Mouse (Mus musculus) embryonic stem cell, embryonic (primary cell): ENCODE results near the gene Rps15.

Experiments used
- CTCF ChIA-PET, 4 experiments: fragments of 300-600 bp in 2 of 4; fragments of 350-600 bp in 2 of 4; sonication (Branson Sonifier 250); formaldehyde crosslinking; loops; one replicate each; lab custom pipeline; 2022; ENCODE audit warnings: inconsistent platforms in 2 of 4; lab: Charles Lee
- POLR2A ChIA-PET, 4 experiments: fragments of 300-600 bp in 2 of 4; fragments of 350-600 bp in 2 of 4; sonication (Branson Sonifier 250); formaldehyde crosslinking; loops; one replicate each; lab custom pipeline; 2022; ENCODE audit warnings: antibody characterized with exemption in 4 of 4, inconsistent platforms in 1 of 4; lab: Charles Lee

The Rps15 gene

DNA sequence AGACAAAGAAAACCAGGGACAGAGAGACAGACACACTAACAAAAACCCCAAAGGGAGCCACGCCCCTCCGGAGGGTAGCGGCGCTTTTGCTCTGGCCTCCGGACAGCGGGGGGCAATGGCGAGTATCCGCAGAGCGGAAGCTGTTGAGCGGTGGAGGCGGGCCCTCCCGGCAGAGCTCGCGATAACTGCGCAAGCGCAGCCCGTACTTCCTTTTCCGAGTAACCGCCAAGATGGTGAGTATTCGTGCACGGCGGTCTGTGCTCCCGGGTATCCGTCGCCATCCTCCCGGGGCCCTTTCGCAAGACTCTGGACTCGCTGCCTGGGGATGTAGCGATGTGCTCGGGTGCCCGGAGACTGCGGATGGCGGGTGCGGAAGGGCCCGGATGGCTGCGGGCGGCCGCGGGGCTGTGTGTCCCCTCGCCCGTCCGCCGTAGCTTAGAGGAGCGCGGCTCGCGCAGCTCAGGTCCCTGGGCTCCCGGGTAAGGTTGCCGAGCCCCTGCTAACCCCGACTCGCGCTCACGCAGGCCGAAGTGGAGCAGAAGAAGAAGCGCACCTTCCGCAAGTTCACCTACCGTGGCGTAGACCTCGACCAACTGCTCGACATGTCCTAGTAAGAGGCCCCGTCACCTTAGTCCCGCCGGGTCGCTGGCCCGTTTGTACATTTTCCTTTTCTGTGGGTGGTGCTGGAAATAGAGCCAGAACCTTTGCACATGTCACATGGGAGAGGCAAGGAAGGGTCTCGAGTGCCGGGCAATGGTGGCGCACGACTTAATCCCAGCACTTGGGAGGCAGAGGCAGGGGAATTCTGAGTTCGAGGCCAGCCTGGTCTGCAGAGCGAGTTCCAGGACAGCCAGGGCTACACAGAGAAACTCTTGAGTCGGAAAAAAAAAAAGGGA, at the start of gene Rps15:
Gene Rps15, plus strand, starts transcription at position 203 of the 896 bp plus-strand sequence.
- CTCF ChIA-PET, result interaction anchor here (0.6 to 1.4 kb wide), 22 partner anchors 13 to 438 kb away, joined by 3 to 9 read pairs (median 3); partner anchors contain the start of genes Dazap1 (in 1 of the 4), Mum1 (in 1 of the 4), Pcsk4 (in 1 of the 4) and Ptbp1 (in 1 of the 4)
- POLR2A ChIA-PET, result interaction anchor here (0.5 to 11.0 kb wide), 174 partner anchors 9 to 744 kb away, joined by 3 to 169 read pairs (median 5); partner anchors contain the start of genes Dazap1 (in 3 of the 4), Gamt (in 3 of the 4), Mum1 (in 3 of the 4) and Pcsk4 (in 3 of the 4)

DNA sequence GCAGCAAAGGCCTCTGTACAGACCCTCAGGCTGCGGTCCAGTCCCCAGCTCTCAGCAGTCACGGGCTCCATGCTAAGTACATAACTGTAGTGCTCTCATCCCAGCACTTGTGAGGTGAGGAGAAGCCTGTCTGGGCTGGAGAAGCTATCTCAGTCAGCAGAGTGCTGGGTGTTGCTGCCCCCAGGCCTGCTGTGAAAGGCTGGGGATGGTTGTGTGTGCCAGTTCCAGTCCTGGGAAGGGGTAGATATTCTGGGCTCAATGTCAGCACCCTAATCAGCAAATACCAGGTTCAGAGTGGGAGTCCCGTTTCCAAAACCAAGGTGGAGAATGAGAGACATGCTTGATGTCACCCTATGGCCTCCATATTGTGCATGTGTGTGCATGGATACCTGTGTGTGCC, 49.6 kb upstream of the Rps15 start:
- ChIA-PET POLR2A (interaction anchor here in 2 of 4 experiments (0.5 to 4.2 kb wide), 8 partner anchors 11 to 388 kb away, joined by 3 to 16 read pairs (median 4); partner anchors contain the start of genes Mum1 (in 1 of the 2) and Ptbp1 (in 1 of the 2)), CTCF (interaction anchor here in 3 of 4 experiments (0.5 to 3.3 kb wide), 6 partner anchors 17 to 67 kb away, joined by 3 to 37 read pairs (median 7); partner anchors contain the start of gene Mum1 (in 1 of the 3))

DNA sequence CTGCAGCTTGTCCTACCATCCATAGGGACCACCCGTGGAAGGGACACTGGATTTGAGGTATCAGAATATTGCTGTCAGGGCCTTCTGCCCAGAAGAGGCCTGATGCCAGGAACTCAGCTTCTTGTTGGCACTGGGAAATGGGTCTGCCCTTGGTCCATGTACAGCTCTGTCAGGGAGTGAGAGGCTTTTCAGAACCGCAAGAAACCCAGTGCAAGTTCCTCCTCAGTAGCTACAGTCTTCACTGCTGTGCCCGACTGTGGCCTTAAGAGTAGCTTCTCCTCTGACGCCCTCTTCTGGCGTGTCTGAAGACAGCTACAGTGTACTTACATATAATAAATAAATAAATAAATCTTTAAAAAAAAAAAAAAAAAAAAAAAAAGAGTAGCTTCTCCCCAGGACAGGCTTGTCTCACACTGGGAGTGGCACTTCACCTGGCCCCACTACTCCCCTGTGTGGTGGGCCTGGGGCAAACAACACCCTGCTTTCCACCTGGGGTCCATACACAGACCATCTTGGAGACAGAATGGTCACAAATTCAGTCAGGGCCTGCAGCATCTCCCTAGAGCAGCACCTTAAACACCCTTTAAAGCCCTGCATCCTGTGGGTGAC, 47.4 kb upstream of the Rps15 start:
- ChIA-PET CTCF (interaction anchor here (0.5 to 3.3 kb wide), 63 partner anchors 10 to 571 kb away, joined by 3 to 53 read pairs (median 5); partner anchors contain the start of genes Mum1 (in 3 of the 4), Efna2 (in 2 of the 4), 1600002K03Rik (in 1 of the 4) and Wdr18 (in 1 of the 4)), POLR2A (interaction anchor here (0.5 to 4.2 kb wide), 28 partner anchors 12 to 665 kb away, joined by 3 to 20 read pairs (median 4); partner anchors contain the start of genes Mum1 (in 3 of the 4), Rps15 (in 3 of the 4), 1600002K03Rik (in 1 of the 4) and Cirbp (in 1 of the 4))

DNA sequence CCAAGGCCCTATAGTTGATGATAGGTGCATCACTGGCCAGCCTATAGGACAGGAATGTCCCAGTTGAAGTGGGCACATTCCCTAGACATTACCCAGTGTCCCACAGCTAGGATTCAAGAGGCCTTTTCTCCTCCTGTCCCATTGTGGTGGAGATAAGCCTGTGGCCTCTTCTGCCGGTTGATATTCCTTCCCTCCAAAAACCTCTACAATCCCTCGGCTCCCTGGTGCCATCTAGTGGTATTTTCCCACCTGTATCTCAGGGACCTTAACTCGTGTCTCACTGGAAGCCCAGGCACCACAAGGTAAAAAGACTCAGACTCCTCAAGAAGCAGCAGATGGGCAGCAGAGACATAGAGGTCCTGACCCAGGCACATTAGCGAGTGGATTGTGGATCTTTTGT, 46.7 kb upstream of the Rps15 start:
- ChIA-PET POLR2A (interaction anchor here (0.7 to 2.8 kb wide), 17 partner anchors 11 to 286 kb away, joined by 3 to 20 read pairs (median 5); partner anchors contain the start of genes Rps15 (in 3 of the 4), 1600002K03Rik (in 1 of the 4), Cirbp (in 1 of the 4) and Mum1 (in 1 of the 4)), CTCF (interaction anchor here (0.6 to 3.3 kb wide), 27 partner anchors 10 to 947 kb away, joined by 3 to 53 read pairs (median 6); partner anchors contain the start of genes Efna2 (in 2 of the 4) and Mum1 (in 2 of the 4))

DNA sequence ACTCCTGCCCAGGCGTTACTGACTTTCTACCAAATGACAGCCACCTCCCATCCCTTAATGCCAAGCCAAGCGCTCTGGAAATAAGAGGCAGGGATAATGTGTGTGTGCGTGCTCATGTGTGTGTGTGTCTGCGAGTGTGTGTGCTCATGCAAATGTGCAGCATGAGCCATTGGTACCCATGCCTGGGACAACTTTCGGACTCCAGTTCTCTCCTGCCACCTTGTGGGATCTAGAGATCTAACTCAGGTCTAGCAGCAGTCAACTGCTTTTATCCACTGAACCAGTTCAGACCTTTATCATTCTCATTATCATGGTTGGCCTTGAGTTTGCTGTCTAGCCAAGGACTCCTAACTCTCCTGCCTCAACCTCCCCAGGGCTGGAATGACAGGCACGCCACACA, 44.4 kb upstream of the Rps15 start:
- ChIA-PET POLR2A (interaction anchor here in 3 of 4 experiments (0.6 to 1.5 kb wide), 4 partner anchors 9 to 80 kb away, joined by 3 to 6 read pairs (median 6); no protein-coding TSS in a partner anchor), CTCF (interaction anchor here in 3 of 4 experiments (0.8 to 1.7 kb wide), 4 partner anchors 72 to 128 kb away, joined by 3 to 12 read pairs (median 4); no protein-coding TSS in a partner anchor)

DNA sequence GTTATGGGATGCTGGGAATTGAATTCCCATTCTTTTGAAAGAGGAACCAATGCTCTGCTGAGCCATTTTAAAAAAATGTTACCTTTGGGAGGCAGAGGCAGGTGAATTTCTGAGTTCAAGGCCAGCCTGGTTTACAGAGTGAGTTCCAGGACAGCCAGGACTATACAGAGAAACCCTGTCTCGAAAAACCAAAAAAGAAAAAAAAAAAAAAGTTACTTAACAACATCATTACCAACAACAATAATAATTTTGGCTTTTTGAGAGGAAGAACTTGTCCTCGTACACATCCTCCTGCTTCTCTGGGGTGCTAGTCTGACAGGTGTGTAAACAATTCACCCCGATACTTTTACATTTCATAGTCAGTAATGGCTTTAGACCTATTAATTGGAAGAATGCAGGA, 43.8 kb upstream of the Rps15 start:
- CTCF ChIA-PET, result interaction anchor here in 2 of 4 experiments (0.7 to 1.5 kb wide), 4 partner anchors 12 to 74 kb away, joined by 3 to 5 read pairs (median 3); partner anchors contain the start of gene Mum1 (in 1 of the 2)
- POLR2A ChIA-PET, result interaction anchor here in 3 of 4 experiments (0.5 to 4.0 kb wide), 29 partner anchors 11 to 468 kb away, joined by 3 to 39 read pairs (median 3); partner anchors contain the start of genes 1600002K03Rik (in 3 of the 3), Dazap1 (in 2 of the 3), Gamt (in 2 of the 3) and Mum1 (in 2 of the 3)

DNA sequence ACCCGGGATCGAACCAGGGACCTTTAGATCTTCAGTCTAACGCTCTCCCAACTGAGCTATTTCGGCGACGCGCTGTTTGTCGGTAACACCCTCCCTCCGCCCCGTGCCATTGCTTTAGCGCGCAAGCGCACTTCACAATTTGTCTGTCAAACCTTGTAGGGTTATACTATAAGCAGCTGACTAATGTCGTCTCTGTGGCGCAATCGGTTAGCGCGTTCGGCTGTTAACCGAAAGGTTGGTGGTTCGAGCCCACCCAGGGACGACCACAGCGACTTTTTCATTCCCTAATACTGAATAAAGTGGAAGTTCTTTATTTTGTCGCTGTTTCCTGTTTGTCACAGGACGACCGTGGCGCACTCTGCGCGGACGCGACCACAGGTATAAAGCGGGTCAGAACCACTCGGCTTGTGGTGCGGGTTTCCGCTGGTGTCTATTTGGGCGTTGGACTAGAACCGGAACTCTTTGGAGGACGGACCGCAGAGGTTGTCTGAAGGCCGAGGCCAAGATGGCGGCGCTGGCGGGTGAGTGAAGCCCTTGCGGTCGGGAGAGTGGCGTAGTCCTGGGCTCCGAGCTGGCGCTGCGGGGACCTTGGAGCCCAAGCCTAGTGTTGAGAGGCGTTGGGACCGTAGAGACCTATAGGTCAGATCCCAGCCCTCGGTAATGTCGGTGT, 43.1 kb upstream of the Rps15 start, which contains the start of gene Ndufs7:
Gene Ndufs7, plus strand, starts transcription at position 151 of the 670 bp plus-strand sequence.
- POLR2A ChIA-PET, result interaction anchor here in 3 of 4 experiments (0.5 to 4.0 kb wide), 33 partner anchors 10 to 469 kb away, joined by 3 to 39 read pairs (median 3); partner anchors contain the start of genes 1600002K03Rik (in 3 of the 3), Mum1 (in 3 of the 3), Dazap1 (in 2 of the 3) and Gamt (in 2 of the 3)
- CTCF ChIA-PET, result interaction anchor here in 2 of 4 experiments (0.6 to 1.5 kb wide), 5 partner anchors 11 to 116 kb away, joined by 3 to 5 read pairs (median 3); partner anchors contain the start of gene Mum1 (in 1 of the 2)

DNA sequence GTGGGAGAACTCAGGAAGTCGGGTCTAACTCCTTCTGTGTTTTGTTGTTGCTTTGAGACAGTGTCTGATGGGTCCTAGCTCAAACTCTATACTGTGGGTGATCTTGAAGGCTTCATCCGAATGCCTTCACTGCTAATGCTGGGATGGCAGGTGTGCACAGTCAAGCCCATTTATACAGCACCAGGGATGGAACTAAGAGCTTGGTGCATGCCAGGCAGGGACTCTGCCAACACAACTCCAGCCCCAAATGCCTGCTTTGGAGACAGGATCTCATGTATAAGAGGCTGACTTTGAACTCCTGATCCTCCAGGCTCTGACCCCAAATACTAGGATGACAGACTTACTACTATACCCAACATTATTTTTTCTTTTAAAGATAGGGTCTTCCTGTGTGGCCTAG, 42.2 kb upstream of the Rps15 start:
- POLR2A ChIA-PET, result interaction anchor here in 3 of 4 experiments (0.5 to 4.0 kb wide), 11 partner anchors 9 to 82 kb away, joined by 3 to 39 read pairs (median 4); partner anchors contain the start of genes Dazap1 (in 2 of the 3), Gamt (in 2 of the 3), 1600002K03Rik (in 1 of the 3) and Mum1 (in 1 of the 3)
- CTCF ChIA-PET, result interaction anchor here in 2 of 4 experiments (0.6 to 1.0 kb wide), 2 partner anchors 33 to 42 kb away, joined by 3 to 5 read pairs; partner anchors contain the start of gene Rps15 (in 1 of the 2)

DNA sequence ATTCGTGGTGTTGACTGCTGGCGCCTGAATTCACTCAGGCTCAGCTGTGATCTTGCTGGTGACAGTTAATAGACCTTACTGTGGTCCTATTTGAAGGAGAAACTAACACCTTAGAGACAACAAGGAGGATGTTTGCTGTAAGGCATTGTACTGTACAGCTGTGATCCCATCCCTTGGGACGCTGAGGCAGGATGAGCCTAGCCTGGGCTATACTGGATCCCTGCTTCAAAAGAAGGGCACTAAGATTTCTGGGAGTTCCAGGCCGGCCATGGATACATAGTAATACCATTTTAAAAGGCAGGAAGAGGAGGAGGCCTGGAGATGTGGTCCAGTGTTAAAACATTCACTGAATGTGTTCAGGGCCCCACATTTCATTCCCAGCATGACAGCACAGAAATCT, 41.7 kb upstream of the Rps15 start:
- ChIA-PET POLR2A (interaction anchor here in 3 of 4 experiments (0.6 to 4.0 kb wide), 7 partner anchors 9 to 83 kb away, joined by 3 to 39 read pairs (median 4); partner anchors contain the start of genes Dazap1 (in 2 of the 3), Gamt (in 2 of the 3) and Rps15 (in 1 of the 3)), CTCF (interaction anchor here in 2 of 4 experiments (0.6 to 1.0 kb wide), 2 partner anchors 33 to 41 kb away, joined by 3 to 5 read pairs; partner anchors contain the start of gene Rps15 (in 1 of the 2))

DNA sequence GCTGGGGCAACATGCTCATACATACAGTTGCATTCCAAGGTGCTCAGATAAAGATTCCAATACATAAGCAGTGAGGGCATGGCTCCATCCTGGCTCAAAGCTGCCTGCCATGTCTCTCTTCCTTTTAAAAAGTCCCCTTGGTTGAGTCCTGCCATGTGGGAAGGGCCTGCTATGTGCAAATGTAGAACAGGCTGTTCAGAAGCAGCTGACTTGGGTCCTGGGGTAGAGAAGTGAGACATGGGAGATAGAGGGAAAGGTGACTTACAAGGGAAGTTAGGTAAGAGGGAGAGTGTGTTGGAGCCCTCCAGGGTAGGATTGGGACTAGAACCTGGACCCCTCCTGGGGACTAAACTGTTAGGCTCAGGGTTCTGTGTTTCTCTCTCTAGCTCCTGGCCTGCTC, 40.2 kb upstream of the Rps15 start:
- POLR2A ChIA-PET, result interaction anchor here in 3 of 4 experiments (0.6 to 4.0 kb wide), 8 partner anchors 8 to 667 kb away, joined by 3 to 39 read pairs (median 4); partner anchors contain the start of genes Dazap1 (in 2 of the 3), Gamt (in 2 of the 3) and Rps15 (in 1 of the 3)
- CTCF ChIA-PET, result interaction anchor here in 1 of 4 experiments (0.6 kb wide), 1 partner anchor 95 kb away, joined by 4 read pairs; no protein-coding TSS in a partner anchor

DNA sequence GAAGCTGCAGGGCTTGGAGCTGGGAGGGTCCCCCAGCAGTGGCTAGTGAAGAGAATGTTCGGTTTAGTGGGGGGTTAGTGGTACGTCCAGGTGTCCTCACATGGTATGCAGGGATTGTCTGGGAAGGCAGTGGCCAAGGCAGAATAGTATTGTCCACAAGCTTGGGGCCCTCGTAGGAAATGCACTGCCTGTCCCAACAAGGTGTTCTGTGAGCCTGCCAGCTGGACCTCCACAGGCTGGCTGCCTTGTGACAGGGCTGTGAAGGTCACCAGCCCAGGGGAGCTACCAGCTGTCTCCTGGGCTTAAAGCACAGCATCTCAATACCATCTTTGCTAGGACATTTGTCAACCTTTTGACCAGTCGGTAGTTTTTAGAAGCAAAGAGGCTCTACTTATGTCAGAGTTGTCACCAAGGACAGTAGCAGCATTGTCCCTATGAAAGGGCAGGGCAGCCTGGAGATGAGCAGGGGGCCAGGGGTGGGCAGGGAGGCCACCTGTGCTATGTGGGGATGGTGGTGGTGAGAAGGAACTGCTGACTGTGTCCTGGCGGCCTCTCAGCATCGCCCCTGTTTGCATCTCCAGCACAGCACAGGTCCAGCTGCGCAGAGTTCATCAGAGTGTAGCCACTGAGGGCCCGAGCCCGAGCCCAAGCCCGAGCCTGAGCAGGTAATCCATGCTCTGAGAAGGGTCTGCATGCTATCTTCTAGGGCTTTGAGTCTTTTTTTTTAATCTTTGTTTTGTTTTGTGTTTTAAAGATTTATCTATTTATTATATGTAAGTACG, 39.6 kb upstream of the Rps15 start:
- ChIA-PET POLR2A (interaction anchor here in 3 of 4 experiments (0.8 to 4.0 kb wide), 5 partner anchors 8 to 423 kb away, joined by 3 to 39 read pairs (median 4); partner anchors contain the start of genes Dazap1 (in 2 of the 3), Gamt (in 2 of the 3) and Rps15 (in 1 of the 3)), CTCF (no interaction called here)

DNA sequence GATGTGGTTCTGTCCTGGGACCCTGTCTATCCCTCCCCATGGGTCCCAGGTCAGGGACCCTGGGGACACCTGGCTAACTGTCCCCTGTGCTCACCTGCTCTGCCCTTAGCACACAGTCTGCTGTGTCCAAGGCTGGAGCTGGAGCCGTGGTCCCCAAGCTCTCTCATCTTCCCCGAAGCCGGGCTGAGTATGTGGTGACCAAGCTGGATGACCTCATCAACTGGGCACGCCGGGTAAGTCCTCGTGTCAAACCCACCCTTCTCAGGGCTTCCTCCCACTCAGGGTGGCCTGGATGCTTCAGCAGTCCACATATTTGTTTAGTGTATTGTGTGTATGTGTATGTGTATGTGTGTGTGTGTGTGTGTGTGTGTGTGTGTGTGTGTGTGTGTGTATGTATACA, 38.7 kb upstream of the Rps15 start:
- POLR2A ChIA-PET, result interaction anchor here in 2 of 4 experiments (0.8 to 2.6 kb wide), 2 partner anchors 8 to 86 kb away, joined by 5 to 11 read pairs; partner anchors contain the start of genes Dazap1 (in 1 of the 2) and Gamt (in 1 of the 2)
- CTCF ChIA-PET, result interaction anchor here in 1 of 4 experiments (1.2 kb wide), 1 partner anchor 78 kb away, joined by 4 read pairs; no protein-coding TSS in a partner anchor

DNA sequence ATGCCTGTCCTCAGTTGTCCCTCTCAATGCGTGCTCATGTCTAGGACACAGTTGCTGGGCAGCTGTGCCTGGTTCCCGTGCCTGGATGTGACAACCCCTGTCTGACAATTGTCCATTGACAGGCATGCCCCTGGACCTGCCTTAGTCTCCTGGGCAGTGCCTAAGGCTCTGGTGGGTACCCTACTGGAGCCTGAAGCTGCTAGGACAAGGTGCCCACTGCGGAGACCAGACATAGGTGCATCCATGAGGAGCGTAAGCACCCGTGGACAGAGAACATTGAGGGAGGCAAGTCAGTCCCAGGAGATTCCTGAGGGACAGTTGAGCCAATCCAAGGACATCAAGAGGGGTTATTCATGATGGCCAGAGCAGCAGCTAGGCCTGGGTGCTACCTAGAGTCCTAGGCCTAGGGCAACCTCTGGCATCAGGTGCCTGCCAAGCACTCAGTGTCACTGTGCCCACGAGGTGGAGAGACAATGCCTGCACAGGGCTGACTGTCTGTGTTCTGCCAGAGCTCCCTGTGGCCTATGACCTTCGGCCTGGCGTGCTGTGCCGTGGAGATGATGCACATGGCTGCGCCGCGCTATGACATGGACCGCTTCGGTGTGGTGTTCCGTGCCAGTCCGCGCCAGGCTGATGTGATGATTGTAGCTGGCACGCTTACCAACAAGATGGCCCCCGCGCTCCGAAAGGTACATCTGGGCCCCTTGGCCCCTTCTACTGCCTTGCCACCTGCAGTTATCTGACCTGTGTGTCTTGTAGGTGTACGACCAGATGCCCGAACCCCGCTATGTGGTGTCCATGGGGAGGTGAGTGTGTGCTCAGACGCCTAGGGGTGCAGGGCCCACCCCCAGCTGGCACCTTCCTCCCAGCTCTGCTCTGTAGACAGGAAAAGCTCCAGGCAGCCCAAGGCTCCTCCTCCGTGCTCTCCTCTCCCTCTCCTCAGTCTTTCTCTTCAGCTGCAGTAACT, 37.6 kb upstream of the Rps15 start:
- POLR2A ChIA-PET, result interaction anchor here in 3 of 4 experiments (0.5 to 3.2 kb wide), 13 partner anchors 12 to 422 kb away, joined by 3 to 13 read pairs (median 4); partner anchors contain the start of genes Mum1 (in 1 of the 3), Rps15 (in 1 of the 3) and Tmem259 (in 1 of the 3)
- CTCF ChIA-PET, result interaction anchor here in 3 of 4 experiments (0.6 to 2.1 kb wide), 6 partner anchors 20 to 174 kb away, joined by 3 to 5 read pairs (median 4); partner anchors contain the start of gene Mum1 (in 2 of the 3)
